Mouse (Mus musculus): Measurements from ENCODE around the gene Fbxo10. TPM values are rescaled to one million over a fixed set of nuclear protein-coding genes. Genes with fewer than 3 reads are reported as not detected.

The Fbxo10 gene
- polyA plus RNA-seq, 1 experiment from 2014 or later, result 18.7 TPM

GRCm38 (mm10) chr4:45015615-45016014 lies 68.8 kb downstream of the Fbxo10 start:
- no peaks in the 10 kb centered on the region for H3K9me3 ChIP-seq (ENCODE audit: control insufficient read depth, low read length)
- H3K4me2 ChIP-seq (ENCODE audit: low read length), result no peak overlapping the region
- no peak for ATAC-seq
- WGBS, result 11% methylated on average over 3 of the region's 3 CpGs
- H3K27me3 ChIP-seq (replicated peaks; ENCODE audit: control insufficient read depth, insufficient read depth, low read length), result no peaks in the 10 kb centered on the region
- H3K4me1 ChIP-seq (ENCODE audit: control insufficient read depth, insufficient read depth, low read depth, low read length), result peaks cover 28% of the 10 kb centered on the region
- H3K36me3 ChIP-seq (ENCODE audit: control insufficient read depth, insufficient read depth, low read length), result no peaks in the 10 kb centered on the region
- no peak overlapping the region for H3K27ac ChIP-seq (ENCODE audit: low read depth, low read length)
- H3K9ac ChIP-seq (ENCODE audit: low read depth, low read length), result peak overlapping the region; percentile 47; the same call in 1 of the 2 replicates
- no peak overlapping the region for H3K4me3 ChIP-seq (ENCODE audit: low read length)

- Histone ChIP-seq H3K36me3 (ENCODE audit: control insufficient read depth, insufficient read depth, low read length) (no peaks in the 10 kb centered on the region), H3K4me3 (ENCODE audit: low read length) (peak overlapping the region; percentile 63), H3K4me2 (ENCODE audit: low read length) (peak overlapping the region; percentile 79), H3K27me3 (replicated peaks; ENCODE audit: control insufficient read depth, insufficient read depth, low read length) (no peaks in the 10 kb centered on the region), H3K9ac (ENCODE audit: low read depth, low read length) (peak overlapping the region; percentile 68; the same call in 1 of the 2 replicates), H3K9me3 (ENCODE audit: control insufficient read depth, low read length) (no peaks in the 10 kb centered on the region), H3K4me1 (ENCODE audit: control insufficient read depth, insufficient read depth, low read depth, low read length) (peaks cover 23% of the 10 kb centered on the region), H3K27ac (ENCODE audit: low read depth, low read length) (no peak overlapping the region; the same call in 1 of the 2 replicates)
- 6% methylated on average over 2 of the region's 2 CpGs for WGBS
- no peak for ATAC-seq
Measured at GRCm38 (mm10) chr4:45013537-45013936, 70.9 kb downstream of the Fbxo10 start.

- H3K4me1 ChIP-seq (ENCODE audit: control insufficient read depth, insufficient read depth, low read depth, low read length), result peaks cover 23% of the 10 kb centered on the region
- H3K4me2 ChIP-seq (ENCODE audit: low read length), result peak overlapping the region; percentile 79
- H3K36me3 ChIP-seq (ENCODE audit: control insufficient read depth, insufficient read depth, low read length), result no peaks in the 10 kb centered on the region
- peak overlapping the region; percentile 63 for H3K4me3 ChIP-seq (ENCODE audit: low read length)
- peak overlapping the region; percentile 68 for H3K9ac ChIP-seq (ENCODE audit: low read depth, low read length)
- no peaks in the 10 kb centered on the region for H3K9me3 ChIP-seq (ENCODE audit: control insufficient read depth, low read length)
- H3K27ac ChIP-seq (ENCODE audit: low read depth, low read length), result peak overlapping the region; percentile 83
- no peak for ATAC-seq
- no peaks in the 10 kb centered on the region for H3K27me3 ChIP-seq (replicated peaks; ENCODE audit: control insufficient read depth, insufficient read depth, low read length)
- under 1% methylated on average over 13 of the region's 13 CpGs for WGBS
Measured at GRCm38 (mm10) chr4:45013031-45013431, 71.4 kb downstream of the Fbxo10 start.

GRCm38 (mm10) chr4:45012105-45012975 lies 72.1 kb downstream of the Fbxo10 start, which contains the start of gene Zbtb5:
TSS of gene Zbtb5 (minus strand) at chr4:45012412.
- H3K27ac ChIP-seq (ENCODE audit: low read depth, low read length), result peak within 1 kb of the TSS; percentile 92
- no peaks in the 10 kb centered on the region for H3K36me3 ChIP-seq (ENCODE audit: control insufficient read depth, insufficient read depth, low read length)
- no peaks in the 10 kb centered on the region for H3K9me3 ChIP-seq (ENCODE audit: control insufficient read depth, low read length)
- peak; percentile 99 for ATAC-seq
- peak within 1 kb of the TSS; percentile 87 for H3K9ac ChIP-seq (ENCODE audit: low read depth, low read length)
- no peaks in the 10 kb centered on the region for H3K27me3 ChIP-seq (replicated peaks; ENCODE audit: control insufficient read depth, insufficient read depth, low read length)
- peak within 1 kb of the TSS; percentile 85 for H3K4me2 ChIP-seq (ENCODE audit: low read length)
- under 1% methylated on average over 61 of the region's 63 CpGs for WGBS
- H3K4me1 ChIP-seq (ENCODE audit: control insufficient read depth, insufficient read depth, low read depth, low read length), result peaks cover 23% of the 10 kb centered on the region
- H3K4me3 ChIP-seq (ENCODE audit: low read length), result peak within 1 kb of the TSS; percentile 88

- peak overlapping the region; percentile 87 for H3K9ac ChIP-seq (ENCODE audit: low read depth, low read length)
Measured at GRCm38 (mm10) chr4:45011581-45012104, 72.8 kb downstream of the Fbxo10 start.

GRCm38 (mm10) chr4:45010806-45011415 lies 73.5 kb downstream of the Fbxo10 start:
- Histone ChIP-seq H3K9ac (ENCODE audit: low read depth, low read length) (peak overlapping the region; percentile 87), H3K36me3 (ENCODE audit: control insufficient read depth, insufficient read depth, low read length) (no peaks in the 10 kb centered on the region), H3K4me2 (ENCODE audit: low read length) (peak overlapping the region; percentile 85), H3K27me3 (replicated peaks; ENCODE audit: control insufficient read depth, insufficient read depth, low read length) (no peaks in the 10 kb centered on the region), H3K4me3 (ENCODE audit: low read length) (peak overlapping the region; percentile 88), H3K9me3 (ENCODE audit: control insufficient read depth, low read length) (no peaks in the 10 kb centered on the region), H3K27ac (ENCODE audit: low read depth, low read length) (peak overlapping the region; percentile 92; the same call in 1 of the 2 replicates), H3K4me1 (ENCODE audit: control insufficient read depth, insufficient read depth, low read depth, low read length) (peaks cover 23% of the 10 kb centered on the region)
- no peak for ATAC-seq
- 11% methylated on average over 11 of the region's 11 CpGs for WGBS

More at GRCm38 (mm10) chr4:45011581-45012104, 72.8 kb downstream of the Fbxo10 start:
- H3K4me1 ChIP-seq (ENCODE audit: control insufficient read depth, insufficient read depth, low read depth, low read length), result peaks cover 23% of the 10 kb centered on the region
- WGBS, result under 1% methylated on average over 30 of the region's 31 CpGs
- peak overlapping the region; percentile 92 for H3K27ac ChIP-seq (ENCODE audit: low read depth, low read length)
- peak overlapping the region; percentile 85 for H3K4me2 ChIP-seq (ENCODE audit: low read length)
- no peaks in the 10 kb centered on the region for H3K9me3 ChIP-seq (ENCODE audit: control insufficient read depth, low read length)
- no peaks in the 10 kb centered on the region for H3K27me3 ChIP-seq (replicated peaks; ENCODE audit: control insufficient read depth, insufficient read depth, low read length)
- peak overlapping the region; percentile 88 for H3K4me3 ChIP-seq (ENCODE audit: low read length)
- peak; percentile 70 for ATAC-seq
- no peaks in the 10 kb centered on the region for H3K36me3 ChIP-seq (ENCODE audit: control insufficient read depth, insufficient read depth, low read length)

GRCm38 (mm10) chr4:45005452-45005851 lies 79.0 kb downstream of the Fbxo10 start:
- peaks cover 10% of the 10 kb centered on the region for H3K4me1 ChIP-seq (ENCODE audit: control insufficient read depth, insufficient read depth, low read depth, low read length)
- H3K4me3 ChIP-seq (ENCODE audit: low read length), result no peak overlapping the region
- no peak overlapping the region for H3K4me2 ChIP-seq (ENCODE audit: low read length)
- ATAC-seq, result no peak
- 76% methylated on average over 3 of the region's 3 CpGs for WGBS
- H3K9me3 ChIP-seq (ENCODE audit: control insufficient read depth, low read length), result no peaks in the 10 kb centered on the region
- H3K9ac ChIP-seq (ENCODE audit: low read depth, low read length), result no peak overlapping the region
- no peak overlapping the region for H3K27ac ChIP-seq (ENCODE audit: low read depth, low read length)
- no peaks in the 10 kb centered on the region for H3K27me3 ChIP-seq (replicated peaks; ENCODE audit: control insufficient read depth, insufficient read depth, low read length)
- no peaks in the 10 kb centered on the region for H3K36me3 ChIP-seq (ENCODE audit: control insufficient read depth, insufficient read depth, low read length)

GRCm38 (mm10) chr4:45000001-45000400 lies 84.4 kb downstream of the Fbxo10 start:
- Histone ChIP-seq H3K27me3 (replicated peaks; ENCODE audit: control insufficient read depth, insufficient read depth, low read length) (no peaks in the 10 kb centered on the region), H3K9ac (ENCODE audit: low read depth, low read length) (no peak overlapping the region), H3K4me2 (ENCODE audit: low read length) (no peak overlapping the region), H3K36me3 (ENCODE audit: control insufficient read depth, insufficient read depth, low read length) (no peaks in the 10 kb centered on the region), H3K9me3 (ENCODE audit: control insufficient read depth, low read length) (no peaks in the 10 kb centered on the region), H3K4me3 (ENCODE audit: low read length) (no peak overlapping the region), H3K27ac (ENCODE audit: low read depth, low read length) (no peak overlapping the region), H3K4me1 (ENCODE audit: control insufficient read depth, insufficient read depth, low read depth, low read length) (no peaks in the 10 kb centered on the region)
- 85% methylated on average over 6 of the region's 6 CpGs for WGBS
- no peak for ATAC-seq

- no peak overlapping the region for H3K27ac ChIP-seq (ENCODE audit: low read depth, low read length)
- H3K4me3 ChIP-seq (ENCODE audit: low read length), result no peak overlapping the region
- no peak for ATAC-seq
- peaks cover 10% of the 10 kb centered on the region; the same call in 1 of the 2 replicates for H3K36me3 ChIP-seq (ENCODE audit: control insufficient read depth, insufficient read depth, low read length)
- no peak overlapping the region for H3K4me2 ChIP-seq (ENCODE audit: low read length)
- no peaks in the 10 kb centered on the region for H3K9me3 ChIP-seq (ENCODE audit: control insufficient read depth, low read length)
- H3K9ac ChIP-seq (ENCODE audit: low read depth, low read length), result no peak overlapping the region
- no peaks in the 10 kb centered on the region for H3K4me1 ChIP-seq (ENCODE audit: control insufficient read depth, insufficient read depth, low read depth, low read length)
- H3K27me3 ChIP-seq (replicated peaks; ENCODE audit: control insufficient read depth, insufficient read depth, low read length), result no peaks in the 10 kb centered on the region
- WGBS, result 70% methylated on average over 3 of the region's 3 CpGs
Measured at GRCm38 (mm10) chr4:44998071-44998470, 86.3 kb downstream of the Fbxo10 start.
